Mouse (Mus musculus): ENCODE measurements at regions not wholly inside any gene's neighbourhood (a gene's known extent, or its start where the extent isn't known, plus 50 kb on each side); places are given as distances from the start of the nearest gene placed in this dataset.

- Histone ChIP-seq H3K27ac (no peak overlapping the region), H3K36me3 (no peaks in the 10 kb centered on the region), H3K4me2 (no peak overlapping the region), H3K4me3 (replicated peaks) (no peak overlapping the region), H3K9ac (no peak overlapping the region), H3K4me1 (no peaks in the 10 kb centered on the region), H3K9me3 (replicated peaks) (no peaks in the 10 kb centered on the region), H3K27me3 (no peaks in the 10 kb centered on the region)
- ATAC-seq (replicated peaks; ENCODE audit: low FRiP score) = no peak
- WGBS = 40% methylated on average over 4 of the region's 4 CpGs
Measured at GRCm38 (mm10) chr7:72474751-72475150, 168.3 kb upstream of the Mctp2 start.

DNA sequence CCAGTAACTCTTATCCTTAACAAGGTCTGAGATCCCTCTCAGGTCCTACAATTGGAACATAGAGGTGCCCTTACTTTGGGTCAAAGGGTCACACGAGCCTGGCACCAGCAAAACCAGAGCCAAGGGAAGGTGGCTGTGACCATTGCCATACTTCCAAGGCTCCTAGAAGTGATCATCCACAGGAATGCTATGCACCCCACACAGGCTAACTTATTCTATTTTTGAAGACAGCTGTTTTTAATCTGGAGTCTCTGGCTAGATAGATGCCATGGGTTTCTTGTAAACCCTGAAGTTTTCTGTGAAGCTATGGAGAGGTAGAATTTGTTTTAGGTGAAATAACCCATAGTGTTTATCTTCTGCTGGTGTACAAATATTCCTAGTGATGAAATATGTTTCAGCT, 172.5 kb upstream of the Mctp2 start:
- H3K4me3 ChIP-seq (replicated peaks) = no peak overlapping the region
- no peak overlapping the region for H3K9ac ChIP-seq
- H3K9me3 ChIP-seq (replicated peaks) = no peaks in the 10 kb centered on the region
- ATAC-seq (replicated peaks; ENCODE audit: low FRiP score) = no peak
- no peaks in the 10 kb centered on the region for H3K27me3 ChIP-seq
- no peak overlapping the region for H3K27ac ChIP-seq
- H3K4me1 ChIP-seq = no peaks in the 10 kb centered on the region
- 73% methylated on average over 1 of the region's 1 CpGs for WGBS
- no peak overlapping the region for H3K4me2 ChIP-seq
- H3K36me3 ChIP-seq = no peaks in the 10 kb centered on the region

GRCm38 (mm10) chr7:72481275-72481674, 174.9 kb upstream of the Mctp2 start:
- H3K27ac ChIP-seq = no peak overlapping the region

GRCm38 (mm10) chr7:72490161-72490560, 183.8 kb upstream of the Mctp2 start:
- H3K9me3 ChIP-seq (replicated peaks) = no peaks in the 10 kb centered on the region
- ATAC-seq (replicated peaks; ENCODE audit: low FRiP score) = no peak
- H3K36me3 ChIP-seq = no peaks in the 10 kb centered on the region
- H3K4me2 ChIP-seq = no peak overlapping the region
- no peak overlapping the region for H3K4me3 ChIP-seq (replicated peaks)
- no peaks in the 10 kb centered on the region for H3K27me3 ChIP-seq
- no peak overlapping the region for H3K27ac ChIP-seq
- no peak overlapping the region for H3K9ac ChIP-seq
- no peaks in the 10 kb centered on the region for H3K4me1 ChIP-seq

More at GRCm38 (mm10) chr7:72481275-72481674, 174.9 kb upstream of the Mctp2 start:
- Histone ChIP-seq H3K4me2 (no peak overlapping the region), H3K27me3 (no peaks in the 10 kb centered on the region), H3K36me3 (no peaks in the 10 kb centered on the region), H3K9ac (no peak overlapping the region), H3K4me1 (no peaks in the 10 kb centered on the region), H3K4me3 (replicated peaks) (no peak overlapping the region), H3K9me3 (replicated peaks) (no peaks in the 10 kb centered on the region)
- 88% methylated on average over 2 of the region's 2 CpGs for WGBS
- no peak for ATAC-seq (replicated peaks; ENCODE audit: low FRiP score)

- no peak for ATAC-seq (replicated peaks; ENCODE audit: low FRiP score)
- H3K9me3 ChIP-seq (replicated peaks) = no peaks in the 10 kb centered on the region
- H3K27ac ChIP-seq = no peak overlapping the region
- no peak overlapping the region for H3K9ac ChIP-seq
- H3K27me3 ChIP-seq = no peaks in the 10 kb centered on the region
- H3K4me3 ChIP-seq (replicated peaks) = no peak overlapping the region
- no peaks in the 10 kb centered on the region for H3K36me3 ChIP-seq
- no peak overlapping the region for H3K4me2 ChIP-seq
- no peaks in the 10 kb centered on the region for H3K4me1 ChIP-seq
Measured at GRCm38 (mm10) chr7:72493292-72493691, 186.9 kb upstream of the Mctp2 start.

DNA sequence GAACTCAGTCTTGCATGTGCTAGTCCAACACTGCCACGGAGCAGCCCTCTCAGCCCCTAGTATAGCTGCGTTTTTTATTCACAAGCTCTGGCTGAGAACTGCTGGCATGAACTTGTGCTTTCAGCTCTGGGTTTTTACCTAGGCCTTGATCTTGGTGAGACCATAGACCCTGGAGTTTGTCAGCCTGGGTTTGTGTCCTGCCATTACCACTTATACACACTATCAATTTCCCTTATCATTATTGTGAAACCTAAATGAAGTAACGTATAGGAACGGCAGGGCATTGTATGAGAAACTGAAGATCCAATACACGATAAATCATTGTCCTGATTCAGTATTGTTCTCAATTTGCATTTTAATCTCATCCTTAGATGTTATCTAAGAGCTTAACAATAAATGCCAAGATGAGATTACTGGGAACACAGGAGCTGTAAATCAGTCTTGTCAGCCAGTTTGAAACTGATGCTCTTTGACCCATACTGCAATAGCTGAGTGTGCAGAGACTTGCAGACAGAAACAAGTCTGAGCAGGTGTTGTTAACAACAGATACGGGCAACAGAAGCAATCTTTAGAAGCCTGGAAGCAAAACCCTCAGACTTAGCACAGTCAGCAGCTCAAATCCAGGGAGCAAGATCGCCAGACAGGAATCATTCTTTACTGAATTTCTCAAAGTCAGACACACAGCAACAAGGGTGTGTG, 190.7 kb upstream of the Mctp2 start:
- Histone ChIP-seq H3K4me1 (no peaks in the 10 kb centered on the region), H3K27me3 (no peaks in the 10 kb centered on the region), H3K4me3 (replicated peaks) (no peak overlapping the region), H3K9ac (no peak overlapping the region), H3K27ac (no peak overlapping the region), H3K9me3 (replicated peaks) (no peaks in the 10 kb centered on the region), H3K36me3 (no peaks in the 10 kb centered on the region), H3K4me2 (no peak overlapping the region)
- no peak for ATAC-seq (replicated peaks; ENCODE audit: low FRiP score)
- 44% methylated on average over 7 of the region's 7 CpGs for WGBS

DNA sequence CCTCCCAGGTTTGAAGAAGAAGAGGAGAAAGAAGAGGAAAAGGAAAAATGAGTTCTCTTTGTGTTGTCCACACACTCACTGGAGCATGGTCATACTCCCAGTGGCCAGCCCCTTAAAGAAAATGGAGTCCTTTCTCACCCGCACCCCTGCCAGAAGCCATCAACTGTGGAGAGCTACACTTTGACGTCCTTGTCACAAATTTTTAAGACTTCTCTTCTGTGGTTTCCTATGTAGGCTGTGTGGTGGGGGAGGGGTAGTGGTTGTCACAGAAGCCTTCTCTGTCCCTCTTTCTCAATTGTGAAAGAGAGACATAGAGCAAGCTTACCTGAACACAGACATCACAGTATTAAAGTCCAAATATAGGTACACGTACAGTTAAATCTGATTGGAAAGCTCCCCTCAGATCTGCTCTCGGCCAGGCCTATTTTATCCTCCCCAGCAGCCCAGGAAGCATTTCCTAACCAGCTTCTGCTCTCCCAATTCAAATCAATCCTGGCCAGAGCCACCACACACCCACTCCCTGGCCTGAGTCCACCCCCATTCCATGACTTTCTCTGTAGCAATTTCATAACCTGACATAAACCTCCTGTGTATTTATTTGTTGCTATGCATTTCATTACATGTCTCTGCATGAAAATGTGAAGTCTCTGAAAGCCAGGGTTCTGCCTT, 192.3 kb upstream of the Mctp2 start:
- no peaks in the 10 kb centered on the region for H3K4me1 ChIP-seq
- H3K27me3 ChIP-seq = no peaks in the 10 kb centered on the region
- H3K4me3 ChIP-seq (replicated peaks) = no peak overlapping the region
- no peaks in the 10 kb centered on the region for H3K36me3 ChIP-seq
- H3K27ac ChIP-seq = no peak overlapping the region
- 62% methylated on average over 4 of the region's 4 CpGs for WGBS
- ATAC-seq (replicated peaks; ENCODE audit: low FRiP score) = no peak
- no peaks in the 10 kb centered on the region for H3K9me3 ChIP-seq (replicated peaks)
- no peak overlapping the region for H3K9ac ChIP-seq
- H3K4me2 ChIP-seq = no peak overlapping the region

DNA sequence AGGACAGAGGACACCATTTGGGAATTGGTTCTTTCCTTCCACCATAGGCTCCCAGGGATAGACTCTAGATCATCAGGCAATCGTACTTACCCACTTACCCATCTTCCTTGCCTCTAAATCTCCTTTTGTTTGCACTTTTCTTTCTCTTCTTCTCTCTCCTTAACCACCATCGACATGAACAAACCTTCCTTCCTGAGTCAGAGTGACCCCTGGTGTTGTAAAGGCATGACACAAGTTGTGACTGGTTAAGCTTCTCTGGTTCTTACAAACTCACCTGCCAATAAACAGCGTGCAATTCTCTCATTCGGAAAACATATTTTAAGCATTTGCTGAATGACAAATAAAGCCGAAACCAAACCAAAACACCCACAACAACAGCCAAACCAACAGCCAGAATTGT, 193.4 kb upstream of the Mctp2 start:
- no peaks in the 10 kb centered on the region for H3K36me3 ChIP-seq
- no peak overlapping the region for H3K27ac ChIP-seq
- ATAC-seq (replicated peaks; ENCODE audit: low FRiP score) = no peak
- H3K9ac ChIP-seq = no peak overlapping the region
- H3K4me2 ChIP-seq = no peak overlapping the region
- no peaks in the 10 kb centered on the region for H3K4me1 ChIP-seq
- WGBS = 77% methylated on average over 5 of the region's 5 CpGs
- H3K27me3 ChIP-seq = no peaks in the 10 kb centered on the region
- no peak overlapping the region for H3K4me3 ChIP-seq (replicated peaks)
- no peaks in the 10 kb centered on the region for H3K9me3 ChIP-seq (replicated peaks)

GRCm38 (mm10) chr7:72500190-72500589, 193.8 kb upstream of the Mctp2 start:
- WGBS = 72% methylated on average over 3 of the region's 3 CpGs
- no peaks in the 10 kb centered on the region for H3K9me3 ChIP-seq (replicated peaks)
- no peak for ATAC-seq (replicated peaks; ENCODE audit: low FRiP score)
- no peaks in the 10 kb centered on the region for H3K27me3 ChIP-seq
- no peak overlapping the region for H3K27ac ChIP-seq
- no peaks in the 10 kb centered on the region for H3K36me3 ChIP-seq
- no peaks in the 10 kb centered on the region for H3K4me1 ChIP-seq
- H3K9ac ChIP-seq = no peak overlapping the region
- no peak overlapping the region for H3K4me2 ChIP-seq
- no peak overlapping the region for H3K4me3 ChIP-seq (replicated peaks)

GRCm38 (mm10) chr7:72500996-72501395, 194.6 kb upstream of the Mctp2 start:
- H3K27ac ChIP-seq = no peak overlapping the region
- H3K4me3 ChIP-seq (replicated peaks) = no peak overlapping the region
- H3K4me1 ChIP-seq = peaks cover 1% of the 10 kb centered on the region; the same call in 1 of the 2 replicates
- WGBS = 43% methylated on average over 6 of the region's 6 CpGs
- no peaks in the 10 kb centered on the region for H3K36me3 ChIP-seq
- no peak for ATAC-seq (replicated peaks; ENCODE audit: low FRiP score)
- H3K4me2 ChIP-seq = no peak overlapping the region
- H3K27me3 ChIP-seq = no peaks in the 10 kb centered on the region
- H3K9me3 ChIP-seq (replicated peaks) = no peaks in the 10 kb centered on the region
- no peak overlapping the region for H3K9ac ChIP-seq

- Histone ChIP-seq H3K9ac (no peak overlapping the region), H3K27ac (no peak overlapping the region), H3K4me1 (peaks cover 3% of the 10 kb centered on the region; the same call in 1 of the 2 replicates), H3K4me2 (no peak overlapping the region), H3K36me3 (no peaks in the 10 kb centered on the region), H3K4me3 (replicated peaks) (no peak overlapping the region), H3K27me3 (no peaks in the 10 kb centered on the region), H3K9me3 (replicated peaks) (no peaks in the 10 kb centered on the region)
- no peak for ATAC-seq (replicated peaks; ENCODE audit: low FRiP score)
- WGBS = 73% methylated on average over 3 of the region's 3 CpGs
Measured at GRCm38 (mm10) chr7:72501431-72501830, 195.0 kb upstream of the Mctp2 start.

DNA sequence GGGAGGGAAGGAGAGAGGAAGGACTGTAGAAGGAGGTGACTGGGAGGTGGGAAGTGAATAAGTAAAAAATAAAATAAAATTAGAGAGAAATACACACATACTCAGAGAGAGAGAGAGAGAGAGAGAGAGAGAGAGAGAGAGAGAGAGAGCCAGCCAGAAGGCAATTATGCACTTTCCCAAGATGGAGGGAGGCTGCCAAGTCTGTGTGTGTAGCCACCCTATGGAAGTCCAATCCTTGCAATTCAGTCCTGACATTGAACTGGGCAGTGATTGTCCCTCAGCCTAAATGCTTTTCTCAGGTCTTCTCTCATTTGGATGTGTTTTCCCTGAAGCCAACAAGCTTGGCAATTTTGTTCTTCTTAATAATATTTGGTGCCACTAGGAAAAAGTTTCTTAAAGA, 197.3 kb upstream of the Mctp2 start:
- no peak overlapping the region for H3K9ac ChIP-seq
- no peak for ATAC-seq (replicated peaks; ENCODE audit: low FRiP score)
- no peak overlapping the region for H3K4me2 ChIP-seq
- H3K27ac ChIP-seq = no peak overlapping the region
- no peaks in the 10 kb centered on the region for H3K9me3 ChIP-seq (replicated peaks)
- H3K4me1 ChIP-seq = peaks cover 3% of the 10 kb centered on the region; the same call in 1 of the 2 replicates
- no peaks in the 10 kb centered on the region for H3K36me3 ChIP-seq
- no peak overlapping the region for H3K4me3 ChIP-seq (replicated peaks)
- H3K27me3 ChIP-seq = no peaks in the 10 kb centered on the region

DNA sequence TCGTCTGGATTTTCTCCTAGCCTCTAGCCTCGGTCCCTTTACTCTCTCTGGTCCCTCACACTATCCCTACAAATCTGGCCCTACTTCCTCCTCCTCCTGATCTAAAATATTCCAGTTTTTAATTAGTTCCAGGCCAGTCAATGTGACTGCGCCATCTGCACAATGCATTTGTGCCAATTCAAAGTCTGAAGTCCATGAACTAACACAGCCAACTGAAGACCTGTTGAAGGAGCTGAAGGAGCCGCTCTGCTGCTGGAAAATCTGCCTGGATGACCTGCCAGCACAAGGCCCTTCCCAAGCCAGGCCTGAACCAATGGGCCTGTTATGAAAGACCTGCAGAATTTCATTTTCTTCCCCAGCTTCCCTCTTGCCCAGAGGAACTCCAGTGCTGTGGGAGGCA, 197.9 kb upstream of the Mctp2 start:
- Histone ChIP-seq H3K9ac (no peak overlapping the region), H3K4me3 (replicated peaks) (no peak overlapping the region), H3K36me3 (no peaks in the 10 kb centered on the region), H3K27ac (no peak overlapping the region), H3K4me2 (no peak overlapping the region), H3K9me3 (replicated peaks) (no peaks in the 10 kb centered on the region), H3K27me3 (no peaks in the 10 kb centered on the region), H3K4me1 (peaks cover 3% of the 10 kb centered on the region; the same call in 1 of the 2 replicates)
- WGBS = 81% methylated on average over 4 of the region's 4 CpGs
- no peak for ATAC-seq (replicated peaks; ENCODE audit: low FRiP score)

All from kidney, embryonic 15.5 days (tissue).